Mouse (Mus musculus): ENCODE data around the gene Gm21822. TPM values are rescaled to one million over a fixed set of nuclear protein-coding genes. Genes with fewer than 3 reads are reported as not detected.
"Not testable (repeated sequence)": the region's sequence is repeated elsewhere in the genome, so short reads cannot be mapped to it uniquely, and the experiment has no call there.

Gene Gm21822
- total RNA-seq (2015) (not detected in 2 replicates), total RNA-seq (2017) (not detected in 2 replicates)

GRCm38 (mm10) chrY:18654182-18654581 lies at the start of gene Gm21822:
Gene Gm21822, plus strand, starts transcription at chrY:18654482.
- ATAC-seq (replicated peaks; ENCODE audit: poor library complexity), result not testable (repeated sequence)

Measured in megakaryocyte progenitor cell, adult 5-6 weeks (primary cell).